Mouse (Mus musculus): ENCODE results near the gene Ciapin1.
A peak's percentile ranks its signal among the peaks of the same experiment; 100 is the strongest.

Ciapin1 gene

GRCm38 (mm10) chr8:94837662-94838574 lies at the start of gene Ciapin1, which contains the start of gene Coq9:
TSS of gene Ciapin1 (minus strand) at chr8:94838358.
TSS of gene Coq9 (plus strand) at chr8:94838321.
- DNase-seq (ENCODE audit: low read depth, low spot score), result peak; percentile 89

GRCm38 (mm10) chr8:94880742-94881141 lies 42.6 kb upstream of the Ciapin1 start:
- DNase-seq (ENCODE audit: low read depth, low spot score), result no peak

DNA sequence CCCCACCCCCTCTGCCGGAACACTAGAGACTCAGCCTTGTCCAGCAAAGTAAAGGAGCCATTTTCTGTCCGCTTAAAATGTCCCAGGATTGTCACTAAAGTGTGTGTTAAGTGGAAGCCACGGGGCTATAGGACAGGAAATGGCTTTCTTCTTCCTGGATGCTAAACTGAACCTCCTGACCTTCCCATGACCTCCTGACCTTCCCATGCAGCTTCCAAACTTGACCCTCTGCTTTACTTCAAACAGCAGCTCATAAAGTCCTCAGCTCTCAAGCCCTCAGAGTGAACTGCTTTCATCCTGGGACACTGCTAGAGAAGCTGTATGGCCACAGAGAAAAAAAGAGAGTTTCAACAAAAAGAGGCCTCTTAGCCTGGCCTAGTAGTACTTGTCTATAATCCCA lies 38.7 kb upstream of the Ciapin1 start:
- DNase-seq (ENCODE audit: low read depth, low spot score), result no peak

GRCm38 (mm10) chr8:94876197-94876730 lies 38.1 kb upstream of the Ciapin1 start, which contains the start of gene Dok4:
TSS of gene Dok4 (minus strand) at chr8:94876330.
- peak; percentile 73 for DNase-seq (ENCODE audit: low read depth, low spot score)

DNA sequence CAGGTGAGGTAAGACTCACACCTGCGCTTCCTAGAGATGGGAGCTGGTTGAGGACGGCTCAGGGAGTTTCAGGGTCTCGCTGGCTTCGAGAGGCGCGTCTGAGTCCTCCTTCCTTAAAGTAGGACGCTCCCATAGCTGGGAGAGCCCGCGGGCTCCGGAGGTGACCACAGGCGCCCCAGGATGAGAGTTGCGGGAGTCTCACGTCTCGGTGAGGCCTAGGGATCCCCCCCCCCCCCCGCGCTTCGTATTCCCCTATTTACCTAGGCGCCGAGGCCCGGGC lies 37.7 kb upstream of the Ciapin1 start:
- DNase-seq (ENCODE audit: low read depth, low spot score), result no peak

DNA sequence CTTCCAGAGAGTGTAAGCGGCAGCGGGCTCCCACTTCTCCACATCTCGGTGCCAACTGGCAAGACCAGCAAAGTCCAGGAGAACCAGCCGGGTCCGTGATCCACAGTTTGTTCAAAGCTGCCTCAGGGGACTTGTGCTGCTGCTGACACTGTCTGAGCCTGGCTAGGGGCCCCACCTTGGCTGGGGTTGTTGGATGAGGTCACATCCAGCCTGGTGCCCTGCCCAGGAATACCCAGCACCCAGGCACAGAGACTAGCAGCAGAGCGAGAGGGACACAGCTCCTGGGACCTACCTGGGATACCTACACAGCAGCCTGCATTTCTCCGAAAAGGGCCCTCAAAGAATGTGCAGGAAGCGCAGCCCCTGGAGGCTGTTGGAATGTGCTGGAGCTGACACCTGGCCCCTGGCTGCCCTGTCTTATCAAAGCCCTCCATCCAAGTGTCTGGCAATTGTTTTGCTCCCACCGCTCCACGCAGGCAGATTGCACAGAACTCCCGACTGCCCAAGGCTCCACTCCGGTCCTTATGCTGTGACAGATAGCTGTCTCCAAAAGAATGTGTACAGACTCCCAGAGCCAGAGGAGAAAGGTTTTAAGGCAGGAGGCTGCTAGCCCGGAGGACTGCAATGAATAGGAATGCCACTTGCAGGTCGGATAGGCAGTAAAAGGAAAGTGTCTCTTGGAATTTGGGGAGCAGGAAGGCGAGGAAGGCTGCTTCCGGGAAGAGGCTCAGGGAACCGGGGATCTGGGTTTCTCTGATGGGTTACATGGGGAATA lies 37.1 kb upstream of the Ciapin1 start:
- DNase-seq (ENCODE audit: low read depth, low spot score), result no peak

GRCm38 (mm10) chr8:94874358-94874757 lies 36.2 kb upstream of the Ciapin1 start:
- DNase-seq (ENCODE audit: low read depth, low spot score), result peak; percentile 51

GRCm38 (mm10) chr8:94872576-94872975 lies 34.4 kb upstream of the Ciapin1 start:
- DNase-seq (ENCODE audit: low read depth, low spot score), result no peak

- DNase-seq (ENCODE audit: low read depth, low spot score), result no peak
Measured at GRCm38 (mm10) chr8:94872156-94872555, 34.0 kb upstream of the Ciapin1 start.

- DNase-seq (ENCODE audit: low read depth, low spot score), result no peak
Measured at GRCm38 (mm10) chr8:94871108-94871894, 33.1 kb upstream of the Ciapin1 start.

DNA sequence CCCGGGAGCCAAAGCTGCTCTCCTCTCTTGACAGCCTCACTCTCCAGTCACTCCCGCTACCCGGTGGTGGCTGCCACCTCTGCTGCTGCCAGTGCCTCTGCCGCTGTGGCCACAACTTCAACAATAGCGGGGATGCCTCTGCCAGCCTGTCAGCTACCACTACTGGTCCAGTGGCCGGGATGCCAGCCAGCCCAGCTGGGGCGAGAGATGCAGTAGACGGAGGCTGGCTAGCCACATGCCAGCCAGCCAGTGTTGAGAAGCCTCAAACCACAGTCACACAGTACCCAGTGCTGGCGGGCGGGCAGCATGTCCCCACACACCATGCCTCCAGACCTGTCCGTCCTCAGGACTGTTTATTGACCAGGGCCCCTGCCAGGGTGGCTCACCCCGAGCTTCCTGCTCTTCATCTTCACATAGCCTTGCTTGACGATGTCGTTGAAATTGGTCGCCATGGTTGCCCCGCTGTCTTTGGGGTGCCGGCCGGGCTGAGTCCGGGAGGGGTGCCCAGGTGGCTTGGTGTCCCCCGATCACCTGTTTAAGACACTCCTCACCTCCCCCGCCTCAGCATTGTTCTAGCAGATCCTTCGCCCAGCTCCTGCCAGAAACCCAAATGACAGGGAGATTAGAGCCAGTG lies 32.4 kb upstream of the Ciapin1 start:
- no peak for DNase-seq (ENCODE audit: low read depth, low spot score)

- DNase-seq (ENCODE audit: low read depth, low spot score), result no peak
Measured at GRCm38 (mm10) chr8:94870003-94870402, 31.8 kb upstream of the Ciapin1 start.

DNA sequence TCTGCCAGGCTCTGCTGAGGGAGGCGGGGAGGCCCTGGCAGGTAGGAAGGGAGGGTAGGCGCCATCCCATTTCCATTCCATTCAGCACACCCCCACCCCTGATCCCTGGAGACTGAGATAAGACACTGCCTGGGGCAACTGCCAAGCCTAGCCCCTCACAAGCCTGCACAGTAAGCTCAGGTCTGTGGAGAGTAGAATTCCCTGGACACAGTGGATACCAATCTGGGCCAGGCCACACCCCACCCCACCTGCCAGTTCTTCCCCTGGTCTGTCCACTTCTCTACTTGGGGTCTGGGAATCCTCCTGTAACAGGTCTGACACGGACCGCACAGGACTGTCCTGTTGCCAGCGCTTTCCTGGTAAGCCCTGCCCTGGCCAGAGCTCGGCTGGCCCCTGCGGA lies 31.0 kb upstream of the Ciapin1 start:
- no peak for DNase-seq (ENCODE audit: low read depth, low spot score)

DNA sequence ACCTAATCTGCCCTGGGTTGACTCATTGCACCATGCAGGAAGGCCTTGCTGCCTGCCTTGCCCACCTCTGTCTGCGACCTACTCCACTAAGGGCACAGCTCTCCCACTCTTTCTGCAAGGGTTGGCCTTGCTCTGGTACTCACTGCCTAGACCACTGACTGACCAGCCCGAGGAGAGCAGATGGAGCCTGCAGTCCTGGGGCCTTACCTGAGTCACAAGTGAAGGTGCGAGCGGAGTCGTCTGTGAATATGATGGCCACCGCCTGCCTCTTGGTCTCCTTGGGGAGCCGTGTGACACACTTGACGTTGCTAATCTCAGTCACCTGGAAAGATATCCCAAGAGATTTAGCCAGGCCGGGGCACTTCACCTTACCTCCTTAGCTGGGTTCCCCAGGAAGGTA lies 28.8 kb upstream of the Ciapin1 start:
- DNase-seq (ENCODE audit: low read depth, low spot score), result no peak

GRCm38 (mm10) chr8:94865292-94865691 lies 27.1 kb upstream of the Ciapin1 start:
- DNase-seq (ENCODE audit: low read depth, low spot score), result no peak

GRCm38 (mm10) chr8:94863897-94864673 lies 25.9 kb upstream of the Ciapin1 start:
- DNase-seq (ENCODE audit: low read depth, low spot score), result no peak

GRCm38 (mm10) chr8:94862487-94863220 lies 24.5 kb upstream of the Ciapin1 start:
- DNase-seq (ENCODE audit: low read depth, low spot score), result no peak

- DNase-seq (ENCODE audit: low read depth, low spot score), result no peak
Measured at GRCm38 (mm10) chr8:94861352-94861910, 23.3 kb upstream of the Ciapin1 start.

Data from retina, postnatal 7 days (tissue).